Mouse (Mus musculus) C2C12 (cell line): Measurements from ENCODE around the gene Ddx17.

ENCODE experiments used
- CEBPB ChIP-seq: IDR thresholded peaks from one replicate; pipeline ENCODE4 v1.6.1; 2011; ENCODE audit warnings: low read depth, mild to moderate bottlenecking, control low read depth, moderate library complexity
- CTCF ChIP-seq: IDR thresholded peaks from one replicate; pipeline ENCODE4 v1.5.1; 2011; ENCODE audit not compliant: control insufficient read depth, insufficient read depth, insufficient read length
- MAX ChIP-seq: IDR thresholded peaks from one replicate; pipeline ENCODE4 v1.6.1; 2011; ENCODE audit warnings: mild to moderate bottlenecking, control low read depth
- MYOD1 ChIP-seq: IDR thresholded peaks from one replicate; pipeline ENCODE4 v1.6.1; 2011; ENCODE audit warnings: low read depth; ENCODE audit not compliant: control insufficient read depth, insufficient read length
- MYOG ChIP-seq: IDR thresholded peaks from one replicate; pipeline ENCODE4 v1.6.1; 2011; ENCODE audit not compliant: control insufficient read depth, insufficient read length; ENCODE audit errors: extremely low read depth

DNA sequence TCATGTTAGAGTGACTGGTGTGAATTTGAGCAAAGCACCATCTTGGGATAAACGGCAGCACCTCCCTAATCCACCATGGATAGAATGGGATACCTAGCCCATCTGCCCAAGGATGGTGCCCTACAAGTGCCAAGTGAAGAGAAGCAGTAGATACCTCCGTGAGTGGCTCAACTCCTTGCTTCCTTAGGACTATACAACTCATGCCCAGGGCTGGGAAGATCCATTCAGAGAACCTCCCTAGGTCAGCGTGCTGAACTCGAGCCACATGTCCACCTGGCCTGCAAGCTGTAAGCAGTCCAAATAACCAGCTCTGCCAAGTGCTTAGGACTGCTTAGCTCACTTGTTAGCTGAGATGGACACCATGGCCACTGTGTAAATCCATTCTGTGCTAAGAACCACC lies 19.3 kb downstream of the Ddx17 start:
- no peak for TF ChIP-seq CTCF
- no peak for TF ChIP-seq MAX
- no peak for TF ChIP-seq MYOD1
- TF ChIP-seq MYOG = no peak
- TF ChIP-seq CEBPB = no peak
